Mouse (Mus musculus) kidney, adult 18-20 months (tissue): Measurements from ENCODE around the gene Opa1.
A peak's percentile ranks its signal among the peaks of the same experiment; 100 is the strongest.

Source experiments
- DNase-seq: peaks from one replicate; pipeline ENCODE4 v3.0.0; 2021

The Opa1 gene

GRCm38 (mm10) chr16:29579167-29579786 lies at the start of gene Opa1:
TSS of gene Opa1 (plus strand) at chr16:29579334.
- peak; percentile 100 for DNase-seq

GRCm38 (mm10) chr16:29533641-29534040 lies 45.5 kb upstream of the Opa1 start:
- no peak for DNase-seq

- DNase-seq, result no peak
These were observed 43.3 kb upstream of the Opa1 start for GRCm38 (mm10) chr16:29535866-29536265.

GRCm38 (mm10) chr16:29536411-29537204 lies 42.5 kb upstream of the Opa1 start:
- peak; percentile 60 for DNase-seq

GRCm38 (mm10) chr16:29539906-29540305 lies 39.2 kb upstream of the Opa1 start:
- no peak for DNase-seq

- peak; percentile 61 for DNase-seq
These were observed 37.9 kb upstream of the Opa1 start for GRCm38 (mm10) chr16:29541261-29541683.

- DNase-seq, result no peak
These were observed 34.3 kb upstream of the Opa1 start, which contains the start of gene Atp13a4 for GRCm38 (mm10) chr16:29544829-29545228. TSS of gene Atp13a4 (minus strand) at chr16:29544864.

- DNase-seq, result no peak
These were observed 19.5 kb upstream of the Opa1 start for GRCm38 (mm10) chr16:29559667-29560066.

- DNase-seq, result peak; percentile 6
These were observed 18.7 kb upstream of the Opa1 start for GRCm38 (mm10) chr16:29560454-29560853.

- peak; percentile 13 for DNase-seq
These were observed 18.3 kb upstream of the Opa1 start for GRCm38 (mm10) chr16:29560869-29561268.

GRCm38 (mm10) chr16:29574013-29574412 lies 5.1 kb upstream of the Opa1 start:
- no peak for DNase-seq

GRCm38 (mm10) chr16:29575620-29576019 lies 3.5 kb upstream of the Opa1 start:
- DNase-seq, result no peak

- no peak for DNase-seq
These were observed 648 bp downstream of the Opa1 start for GRCm38 (mm10) chr16:29579787-29580176.

GRCm38 (mm10) chr16:29592171-29592570 lies 13.0 kb downstream of the Opa1 start:
- no peak for DNase-seq

- DNase-seq, result no peak
These were observed 18.0 kb downstream of the Opa1 start for GRCm38 (mm10) chr16:29597122-29597521.

GRCm38 (mm10) chr16:29605546-29605945 lies 26.4 kb downstream of the Opa1 start:
- no peak for DNase-seq

- peak; percentile 58 for DNase-seq
These were observed 28.0 kb downstream of the Opa1 start for GRCm38 (mm10) chr16:29607131-29607530.

- no peak for DNase-seq
These were observed 35.6 kb downstream of the Opa1 start for GRCm38 (mm10) chr16:29614762-29615161.

- DNase-seq, result no peak
These were observed 49.9 kb downstream of the Opa1 start for GRCm38 (mm10) chr16:29629053-29629452.

- DNase-seq, result no peak
These were observed 56.6 kb downstream of the Opa1 start for GRCm38 (mm10) chr16:29635780-29636179.

- no peak for DNase-seq
These were observed 63.2 kb downstream of the Opa1 start for GRCm38 (mm10) chr16:29642376-29642775.

- no peak for DNase-seq
These were observed 65.7 kb downstream of the Opa1 start for GRCm38 (mm10) chr16:29644871-29645270.

GRCm38 (mm10) chr16:29646202-29646601 lies 67.1 kb downstream of the Opa1 start:
- no peak for DNase-seq

GRCm38 (mm10) chr16:29656187-29656825 lies 77.2 kb downstream of the Opa1 start:
- DNase-seq, result no peak
